Mouse (Mus musculus) layer of hippocampus, postnatal 14 days (tissue): ENCODE measurements around the gene Atxn1l. TPM values are rescaled to one million over a fixed set of nuclear protein-coding genes. Genes with fewer than 3 reads are reported as not detected.

Experiments
- total RNA-seq, 2 experiments: library from RNA; stranded (reverse); gene quantifications; 2 replicates each; pipeline ENCODE4 v1.2.3; 2021

The Atxn1l gene
- total RNA-seq, 2 experiments from 2014 or later, result 40.9 to 44.5 TPM

Other genes with a start within 250 kb of the Atxn1l start
- gene Pmfbp1, start 243.7 kb downstream of the Atxn1l start, total RNA-seq, result under 1 TPM in 1 of 2 experiments, not detected in 1; 0.18 TPM
- gene Dhx38, start 171.9 kb downstream of the Atxn1l start, total RNA-seq, result 10 to 100 TPM; 22.7 to 24.8 TPM
- gene Txnl4b, start 171.8 kb downstream of the Atxn1l start, total RNA-seq, result 10 to 100 TPM; 12.3 to 13.8 TPM
- gene Hp, start 158.6 kb downstream of the Atxn1l start, total RNA-seq, result not detected
- gene Dhodh, start 129.1 kb downstream of the Atxn1l start, total RNA-seq, result 10 to 100 TPM; 22.2 to 25.6 TPM
- 1 to 10 TPM in 1 of 2 experiments, under 1 TPM in 1; 0.93 to 2.0 TPM for gene Pkd1l3, start 123.2 kb downstream of the Atxn1l start, total RNA-seq
- 10 to 100 TPM; 86.1 to 97.9 TPM for gene Ist1, start 44.5 kb downstream of the Atxn1l start, total RNA-seq
- 10 to 100 TPM; 49.5 to 55.7 TPM for gene Zfp821, start 32.2 kb downstream of the Atxn1l start, total RNA-seq
- gene Ap1g1, start 40.8 kb upstream of the Atxn1l start, total RNA-seq, result 10 to 100 TPM; 85.2 to 88.6 TPM
- gene Phlpp2, start 130.8 kb upstream of the Atxn1l start, total RNA-seq, result 10 to 100 TPM; 22.9 to 24.3 TPM
- gene Marveld3, start 224.5 kb upstream of the Atxn1l start, total RNA-seq, result under 1 TPM in 1 of 2 experiments, not detected in 1; 0.35 TPM